Mouse (Mus musculus) liver, adult 2 months (tissue): ENCODE measurements around the gene Mbd4. TPM values are rescaled to one million over a fixed set of nuclear protein-coding genes. Genes with fewer than 3 reads are reported as not detected.
A peak's percentile ranks its signal among the peaks of the same experiment; 100 is the strongest.

Source experiments
- DNase-seq: peaks from one replicate; pipeline ENCODE4 v3.0.0-alpha.2; 2011; ENCODE audit warnings: low read depth, low spot score; ENCODE audit errors: extremely low read depth
- H3K27ac ChIP-seq: fragments of 200-500 bp; replicated peaks from 2 replicates; pipeline ENCODE4 v1.5.1; 2012; ENCODE audit warnings: low read depth, mild to moderate bottlenecking, control low read depth, inconsistent platforms, low read length; ENCODE audit not compliant: insufficient read depth
- H3K27me3 ChIP-seq: fragments of 200-500 bp; 2 replicates; pipeline ENCODE4 v1.6.1; 2012; ENCODE audit warnings: mild to moderate bottlenecking, moderate library complexity, low read length, inconsistent platforms; ENCODE audit not compliant: control insufficient read depth, insufficient read depth
- H3K36me3 ChIP-seq: fragments of 200-500 bp; 2 replicates; pipeline ENCODE4 v1.6.1; 2012; ENCODE audit warnings: low read length, inconsistent platforms; ENCODE audit not compliant: control insufficient read depth, insufficient read depth
- H3K4me1 ChIP-seq: fragments of 200-500 bp; 2 replicates; pipeline ENCODE4 v1.6.1; 2011; ENCODE audit warnings: low read length; ENCODE audit not compliant: control insufficient read depth, insufficient read depth
- H3K4me3 ChIP-seq: fragments of 200-500 bp; 2 replicates; pipeline ENCODE4 v1.5.1; 2011; ENCODE audit warnings: low read depth, mild to moderate bottlenecking, control low read depth, low read length, moderate library complexity; ENCODE audit not compliant: insufficient read depth
- H3K79me2 ChIP-seq: fragments of 200-500 bp; 2 replicates; pipeline ENCODE4 v1.6.1; 2012; ENCODE audit warnings: inconsistent platforms, mild to moderate bottlenecking, low read length, moderate library complexity; ENCODE audit not compliant: control insufficient read depth, insufficient read depth
- H3K9ac ChIP-seq: fragments of 200-500 bp; 2 replicates; pipeline ENCODE4 v1.6.1; 2012; ENCODE audit warnings: low read depth, mild to moderate bottlenecking, control low read depth, inconsistent platforms, low read length
- CTCF ChIP-seq: fragments of 200-500 bp; IDR thresholded peaks from 2 replicates; pipeline ENCODE4 v1.5.1; 2011; ENCODE audit warnings: low read depth, low read length, control low read depth
- POLR2A ChIP-seq: fragments of 200-500 bp; IDR thresholded peaks from 2 replicates; pipeline ENCODE4 v1.6.1; 2011; ENCODE audit warnings: low read length, control low read depth; ENCODE audit not compliant: insufficient read depth; ENCODE audit errors: extremely low read depth
- WGBS: fragments of 180-500 bp; shearing (Covaris S2); methylation state at CpG from one replicate; pipeline ENCODE4 v1.1.7; 2018; 5-methylcytosine and 5-hydroxymethylcytosine counted together
- polyA plus RNA-seq: library from polyadenylated mRNA; depleted of rRNA; stranded (reverse); fragments of >200 nt; gene quantifications from 2 replicates; pipeline ENCODE4 v1.2.3, GENCODE M21; 2012
- total RNA-seq: library from RNA; depleted of rRNA; stranded (reverse); fragments of >200 nt; gene quantifications from 2 replicates; pipeline ENCODE4 v1.2.3, GENCODE M21; 2014

The Mbd4 gene
- total and polyA plus RNA-seq, 2 experiments, result 0.31 to 1.8 TPM

DNA sequence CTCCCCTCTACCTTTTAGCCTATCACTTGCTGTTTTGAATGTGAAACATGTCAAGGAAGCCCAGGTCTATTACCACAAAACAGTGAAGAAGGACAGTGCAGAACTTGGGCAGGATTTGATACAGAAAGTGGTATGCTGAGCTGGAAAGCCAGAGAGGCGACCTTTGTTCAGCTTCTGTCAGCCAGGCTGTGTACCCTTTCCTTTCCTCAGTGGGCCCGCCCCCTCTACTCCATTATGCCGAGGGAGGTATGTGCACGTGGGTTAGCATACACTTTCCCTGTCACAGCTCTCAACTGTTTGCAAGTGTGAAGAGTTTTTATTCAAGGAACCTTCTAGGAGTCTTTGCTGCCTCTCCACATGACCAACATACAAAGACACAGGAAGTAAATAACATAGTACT is 6.1 kb upstream of the Mbd4 start:
- DNase-seq, result no peak
- Histone ChIP-seq H3K27me3 (no peaks in the 10 kb centered on the region), H3K9ac (no peak overlapping the region), H3K79me2 (no peaks in the 10 kb centered on the region), H3K27ac (0 out of 2 replicates have a peak overlapping the region, but pooled peaks have one; percentile 10), H3K36me3 (no peaks in the 10 kb centered on the region), H3K4me3 (no peak overlapping the region), H3K4me1 (peaks cover 9% of the 10 kb centered on the region; the same call in 1 of the 2 replicates)
- TF ChIP-seq POLR2A (no peak), CTCF (no peak)
- 25% methylated on average over 4 of the region's 4 CpGs for WGBS

DNA sequence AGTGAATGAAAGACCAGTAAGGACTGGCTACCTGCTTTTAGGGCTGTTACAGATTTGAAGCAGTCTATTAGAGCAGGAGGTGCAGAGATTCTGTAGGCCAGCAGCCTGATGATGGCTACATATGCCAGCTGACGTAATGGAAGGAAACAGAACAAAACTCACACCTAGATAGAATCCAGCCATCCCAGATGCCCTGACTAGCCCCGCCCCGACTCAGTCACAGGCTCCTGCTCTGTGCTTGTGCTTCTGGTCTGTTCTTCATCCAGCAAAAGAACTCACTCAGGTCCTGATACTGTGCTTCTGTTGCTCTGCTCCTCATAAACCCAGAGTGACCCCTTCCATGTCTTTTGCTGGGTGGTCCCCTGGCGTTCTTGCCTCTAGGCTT is 3.2 kb upstream of the Mbd4 start:
- no peak for DNase-seq
- Histone ChIP-seq H3K27me3 (no peaks in the 10 kb centered on the region), H3K36me3 (no peaks in the 10 kb centered on the region), H3K4me1 (0 out of 2 replicates have a peak, but pooled peaks cover 7% of the 10 kb centered on the region), H3K27ac (no peak overlapping the region), H3K79me2 (no peaks in the 10 kb centered on the region), H3K9ac (no peak overlapping the region), H3K4me3 (no peak overlapping the region)
- TF ChIP-seq CTCF (no peak), POLR2A (no peak)
- 91% methylated on average over 4 of the region's 4 CpGs for WGBS

DNA sequence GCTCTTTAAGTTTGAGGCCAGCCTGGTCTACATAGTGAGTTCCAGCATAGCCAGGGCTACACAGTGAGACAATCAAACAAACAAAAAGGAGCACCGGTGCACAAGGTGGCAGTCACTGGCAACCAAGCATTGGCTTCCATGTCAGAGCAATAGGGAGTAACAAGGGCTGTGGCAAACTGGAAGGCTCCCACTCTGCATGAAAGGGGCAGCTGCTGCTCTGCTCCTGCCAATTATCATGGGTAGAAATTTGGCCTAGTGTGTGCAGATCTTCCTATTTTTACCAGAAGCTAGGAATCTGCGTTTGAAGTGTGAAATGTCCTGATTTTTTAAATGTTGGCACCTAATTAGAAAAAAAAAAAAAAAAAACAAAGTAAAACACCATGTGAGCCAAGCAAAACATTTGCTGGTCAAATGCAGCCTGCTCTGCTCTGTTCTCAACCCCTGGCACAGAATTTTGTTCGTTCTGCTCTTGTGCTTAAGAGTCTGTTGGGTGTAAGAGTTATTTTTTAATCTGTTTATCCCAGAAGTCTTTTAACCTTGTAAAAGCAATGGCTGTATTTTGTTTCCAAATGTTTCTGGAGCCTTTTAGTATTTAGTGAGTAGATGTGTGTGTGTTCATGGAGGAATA is 2.7 kb upstream of the Mbd4 start:
- no peak overlapping the region for H3K27ac ChIP-seq
- no peaks in the 10 kb centered on the region for H3K36me3 ChIP-seq
- H3K4me3 ChIP-seq, result no peak overlapping the region
- WGBS, result 43% methylated on average over 3 of the region's 3 CpGs
- no peaks in the 10 kb centered on the region for H3K79me2 ChIP-seq
- H3K27me3 ChIP-seq, result no peaks in the 10 kb centered on the region
- TF ChIP-seq CTCF (no peak), POLR2A (no peak)
- DNase-seq, result peak; percentile 33
- H3K9ac ChIP-seq, result no peak overlapping the region
- H3K4me1 ChIP-seq, result 0 out of 2 replicates have a peak, but pooled peaks cover 7% of the 10 kb centered on the region

DNA sequence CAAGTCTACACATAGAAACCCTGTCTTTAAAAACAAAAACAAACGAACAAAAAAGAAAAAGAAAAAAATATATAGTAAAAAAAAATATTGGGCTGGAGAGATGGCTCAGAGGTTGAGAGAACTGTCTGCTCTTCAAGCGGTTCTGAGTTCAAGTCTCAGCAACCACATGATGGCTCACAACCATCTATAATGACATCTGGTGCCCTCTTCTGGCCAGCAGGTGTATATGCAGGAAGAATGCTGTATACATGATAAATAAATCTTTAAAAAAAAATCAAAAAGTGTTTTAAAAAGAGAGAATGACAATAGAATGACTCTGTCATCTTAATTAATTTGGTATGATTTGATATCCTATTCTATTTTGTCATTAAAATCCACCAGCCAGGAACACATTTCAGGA is 1.3 kb upstream of the Mbd4 start:
- Histone ChIP-seq H3K27me3 (no peaks in the 10 kb centered on the region), H3K4me1 (0 out of 2 replicates have a peak, but pooled peaks cover 7% of the 10 kb centered on the region), H3K27ac (no peak overlapping the region), H3K79me2 (no peaks in the 10 kb centered on the region), H3K9ac (no peak overlapping the region), H3K36me3 (no peaks in the 10 kb centered on the region), H3K4me3 (no peak overlapping the region)
- WGBS, result 73% methylated on average over 2 of the region's 2 CpGs
- TF ChIP-seq CTCF (0 out of 2 replicates have a peak, but pooled peaks have one; percentile 15), POLR2A (no peak)
- no peak for DNase-seq

DNA sequence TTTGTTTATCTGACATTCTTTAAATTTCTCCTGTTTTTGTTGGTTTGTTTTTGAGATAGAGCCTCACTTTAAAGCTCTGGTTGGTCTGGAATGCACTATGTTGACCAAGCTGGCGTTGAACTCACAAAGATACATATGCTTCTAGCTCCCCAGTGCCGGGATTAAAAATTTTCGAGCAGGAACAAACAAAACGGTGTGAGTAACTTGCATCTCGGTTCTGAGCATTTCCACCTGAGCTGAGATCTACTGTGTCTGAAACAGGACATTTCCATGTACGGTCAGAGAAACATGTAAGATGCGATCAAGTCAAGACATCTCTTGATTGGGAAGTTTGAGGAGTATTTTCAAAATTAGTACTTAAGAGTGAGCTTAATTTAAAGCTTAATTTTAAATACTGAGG is 814 bp upstream of the Mbd4 start:
- Histone ChIP-seq H3K27ac (no peak overlapping the region), H3K4me1 (0 out of 2 replicates have a peak, but pooled peaks cover 3% of the 10 kb centered on the region), H3K36me3 (no peaks in the 10 kb centered on the region), H3K9ac (no peak overlapping the region), H3K79me2 (no peaks in the 10 kb centered on the region), H3K4me3 (no peak overlapping the region), H3K27me3 (no peaks in the 10 kb centered on the region)
- TF ChIP-seq CTCF (no peak), POLR2A (no peak)
- WGBS, result 54% methylated on average over 7 of the region's 7 CpGs
- DNase-seq, result no peak

DNA sequence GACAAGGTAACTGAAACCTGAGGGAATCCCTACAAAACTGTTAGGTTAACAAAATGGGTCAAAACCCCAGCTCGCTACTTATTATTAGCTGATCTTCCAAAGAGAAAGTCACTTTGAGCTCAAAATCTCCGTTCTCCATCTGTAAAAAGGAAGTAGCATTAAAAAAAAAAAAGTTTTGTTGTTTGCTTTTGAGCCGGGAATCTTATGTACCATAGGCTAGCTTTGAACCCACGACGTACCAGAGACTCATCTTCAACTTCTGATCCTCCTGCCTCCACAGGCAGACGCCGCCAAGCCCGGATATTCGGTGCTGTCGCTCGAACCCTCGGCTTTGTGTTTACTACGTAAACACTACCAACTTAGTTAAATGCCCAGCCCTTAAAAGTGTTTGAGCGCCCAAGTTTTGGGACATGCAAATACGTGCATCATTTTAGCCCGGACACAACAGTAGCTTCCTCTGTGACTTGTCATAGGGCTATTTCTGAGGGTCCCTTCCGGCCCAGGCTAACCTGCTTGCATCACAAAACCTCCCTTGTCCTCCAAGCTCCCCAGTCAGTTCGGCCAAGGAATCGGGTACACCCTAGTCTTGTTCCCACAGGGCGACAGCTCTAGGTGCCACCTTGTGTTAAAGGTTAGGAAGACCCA is 603 bp downstream of the Mbd4 start:
- WGBS, result 11% methylated on average over 20 of the region's 20 CpGs
- Histone ChIP-seq H3K4me3 (peak overlapping the region; percentile 54), H3K36me3 (no peaks in the 10 kb centered on the region), H3K79me2 (no peaks in the 10 kb centered on the region), H3K27me3 (no peaks in the 10 kb centered on the region), H3K27ac (peak overlapping the region; percentile 17; the same call in 1 of the 2 replicates), H3K4me1 (0 out of 2 replicates have a peak, but pooled peaks cover 2% of the 10 kb centered on the region), H3K9ac (peak overlapping the region; percentile 26; the same call in 1 of the 2 replicates)
- DNase-seq, result no peak
- no peak for TF ChIP-seq CTCF
- TF ChIP-seq POLR2A, result no peak
